Mouse (Mus musculus): Measurements from ENCODE around the gene As3mt. TPM values are rescaled to one million over a fixed set of nuclear protein-coding genes. Genes with fewer than 3 reads are reported as not detected.

As3mt gene
- polyA plus RNA-seq, 2 experiments from 2014 or later: 6.7 to 8.3 TPM

Other genes with a start within 250 kb of the As3mt start
- 10 to 100 TPM; 15.8 to 21.3 TPM for gene Trim8, start 205.8 kb upstream of the As3mt start, polyA plus RNA-seq (2017; shearing (Covaris generic))
- gene Arl3, start 134.3 kb upstream of the As3mt start, polyA plus RNA-seq (2017; shearing (Covaris generic)): 10 to 100 TPM; 22.1 to 24.5 TPM
- 1 to 10 TPM; 4.3 to 6.9 TPM for gene Sfxn2, start 134.1 kb upstream of the As3mt start, polyA plus RNA-seq (2017; shearing (Covaris generic))
- gene Wbp1l, start 108.4 kb upstream of the As3mt start, polyA plus RNA-seq (2017; shearing (Covaris generic)): 10 to 100 TPM; 19.7 to 20.0 TPM
- not detected for gene Cyp17a1, start 34.3 kb upstream of the As3mt start, polyA plus RNA-seq (2017; shearing (Covaris generic))
- gene Borcs7, start 17.6 kb upstream of the As3mt start, polyA plus RNA-seq (2017; shearing (Covaris generic)): 1 to 10 TPM; 6.6 to 7.0 TPM
- gene Cnnm2, start 54.1 kb downstream of the As3mt start, polyA plus RNA-seq (2017; shearing (Covaris generic)): 1 to 10 TPM in 1 of 2 experiments, under 1 TPM in 1; 0.84 to 1.2 TPM

All from activated CD4-positive, CD25-positive, alpha-beta regulatory T cell, adult 4 months (primary cell).